11 mouse cellular contexts compared by ENCODE assay signal in genomic region chr16:11092523-11092922, GRCm38 (mm10). TPM values are rescaled to one million over a fixed set of nuclear protein-coding genes. Genes with fewer than 3 reads are reported as not detected.
A peak's percentile ranks its signal among the peaks of the same experiment; 100 is the strongest.
DNase-seq lines count a peak whose midpoint lies in the region; ATAC-seq lines count a peak whose summit lies in the region.
"Had no signal": no experiment of that assay in that cellular context is flagged by ENCODE, and none has a peak within 500 bp of the region (broad histone marks: within the 10 kb centered on the region; RNA-seq: fewer than 3 reads in every experiment).

No protein-coding gene starts in this region.

- peak; percentile 36; the same call in 1 of the 2 replicates for ATAC-seq in neutrophil, adult 5-6 weeks (ENCODE audit: extremely low read depth, insufficient number of reproducible peaks, low FRiP score, poor library complexity, severe bottlenecking)
- no peak for ATAC-seq in megakaryocyte, adult 5-6 weeks (ENCODE audit: poor library complexity, severe bottlenecking)
- ATAC-seq in granulocyte monocyte progenitor cell, adult 5-6 weeks (replicated peaks; ENCODE audit: poor library complexity, severe bottlenecking): no peak
- ATAC-seq: intestine, embryonic 16.5 days had no signal

- peak; percentile 40 for DNase-seq in heart, adult 8-10 months (ENCODE audit: low spot score)
- no peak for DNase-seq in heart, adult 9 months (ENCODE audit: low spot score in 2 of 2)
- peak; percentile 68 for DNase-seq in layer of hippocampus, adult 9-11 months
- no peak for DNase-seq in layer of hippocampus, adult 8-10 months (ENCODE audit: low spot score in 2 of 2)
- peak; percentile 85 for DNase-seq in brain, adult 2 months (ENCODE audit: low read depth, low spot score)
- DNase-seq: gastrocnemius, postnatal 10 days; liver, embryonic 13.5 days had no signal

RNA-seq across cellular contexts. Expression of gene Litaf, which starts 26.6 kb away (rescaled TPM):
- 10 to 100 TPM; 12.9 to 20.3 (median 14.4) TPM for total RNA-seq in heart, adult 8-10 months (2022)
- 10 to 100 TPM; 12.2 to 37.8 (median 21.5) TPM for total RNA-seq in layer of hippocampus, adult 8-10 months (2022)
- 208 and 209 TPM in 2 replicates for total RNA-seq in neutrophil, adult 5-6 weeks (2017)
- total RNA-seq in megakaryocyte, adult 5-6 weeks (2015): 102 and 108 TPM in 2 replicates
- 88.0 and 90.7 TPM in 2 replicates for total RNA-seq in megakaryocyte, adult 5-6 weeks (2017)
- 46.4 and 48.0 TPM in 2 replicates for total RNA-seq in granulocyte monocyte progenitor cell, adult 5-6 weeks (2014; fragmentation: Nextera tagmentation)
- 27.4 and 33.4 TPM in 2 replicates for total RNA-seq in granulocyte monocyte progenitor cell, adult 5-6 weeks (2017)

RNA-seq across cellular contexts. Expression of gene Snn, which starts 31.8 kb away (rescaled TPM):
- total RNA-seq in heart, adult 8-10 months (2022): 10 to 100 TPM; 24.1 to 31.1 (median 28.1) TPM
- 100 to 1,000 TPM; 137 to 163 (median 148) TPM for total RNA-seq in layer of hippocampus, adult 8-10 months (2022)
- 214 and 226 TPM in 2 replicates for total RNA-seq in neutrophil, adult 5-6 weeks (2017)
- total RNA-seq in megakaryocyte, adult 5-6 weeks (2015): 1.1 and 1.7 TPM in 2 replicates
- 0.98 and 1.5 TPM in 2 replicates for total RNA-seq in megakaryocyte, adult 5-6 weeks (2017)
- total RNA-seq in granulocyte monocyte progenitor cell, adult 5-6 weeks (2014; fragmentation: Nextera tagmentation): 1.8 and 2.2 TPM in 2 replicates
- total RNA-seq in granulocyte monocyte progenitor cell, adult 5-6 weeks (2017): 0.43 and 2.0 TPM in 2 replicates

RNA-seq across cellular contexts. Expression of gene Txndc11, which starts 41.9 kb away (rescaled TPM):
- total RNA-seq in heart, adult 8-10 months (2022): 10 to 100 TPM; 11.9 to 17.1 (median 12.5) TPM
- 10 to 100 TPM; 27.5 to 31.0 (median 29.2) TPM for total RNA-seq in layer of hippocampus, adult 8-10 months (2022)
- total RNA-seq in neutrophil, adult 5-6 weeks (2017): 44.1 and 46.4 TPM in 2 replicates
- 29.0 and 30.3 TPM in 2 replicates for total RNA-seq in megakaryocyte, adult 5-6 weeks (2015)
- 19.3 and 22.9 TPM in 2 replicates for total RNA-seq in megakaryocyte, adult 5-6 weeks (2017)
- 52.8 and 71.7 TPM in 2 replicates for total RNA-seq in granulocyte monocyte progenitor cell, adult 5-6 weeks (2014; fragmentation: Nextera tagmentation)
- 36.8 and 44.6 TPM in 2 replicates for total RNA-seq in granulocyte monocyte progenitor cell, adult 5-6 weeks (2017)

Comparison
In these comparisons a context has a peak if more than half of its experiments do, and no peak if none do; other contexts are left out.
1. DNase-seq: peak in heart, adult 8-10 months (single experiment), layer of hippocampus, adult 9-11 months (single experiment) and brain, adult 2 months (single experiment); none in heart, adult 9 months (0 of 2) and layer of hippocampus, adult 8-10 months (0 of 2).
2. RNA of gene Snn, which starts 31.8 kb away (total RNA-seq): 214 to 226 TPM in neutrophil, adult 5-6 weeks, 137 to 163 TPM in layer of hippocampus, adult 8-10 months and 24.1 to 31.1 TPM in heart, adult 8-10 months; 0.43 to 2.2 TPM in granulocyte monocyte progenitor cell, adult 5-6 weeks and 0.98 to 1.7 TPM in megakaryocyte, adult 5-6 weeks; every median in the first group is over 4 times any median in the second.